Mouse (Mus musculus) gastrocnemius, postnatal 36 days (tissue): Measurements from ENCODE around the gene Cenpj. TPM values are rescaled to one million over a fixed set of nuclear protein-coding genes. Genes with fewer than 3 reads are reported as not detected.

Experiments
- DNase-seq, 2 experiments: peaks; one replicate each; pipeline ENCODE4 v3.0.0; 2022
- intact Hi-C: fragments of 180-260 bp; cut with DNase I; formaldehyde crosslinking; loops from one replicate; pipeline ENCODE4 v1.15.1; 2025
- long read RNA-seq, 2 experiments: library from polyadenylated mRNA; stranded (forward); transcript quantifications; one replicate each; pipeline ENCODE4 v2.0.0; 2021
- total RNA-seq, 2 experiments: library from RNA; stranded (reverse); gene quantifications; 2 replicates each; pipeline ENCODE4 v1.2.3; 2021

The Cenpj gene
- 1 to 10 TPM; 2.0 to 2.5 TPM for total RNA-seq
- long read RNA-seq, experiment 1: 0 reads
- long read RNA-seq, experiment 2, partial matches to known transcripts: 0 of 4 reads
- long read RNA-seq, experiment 2, other reads (novel, unspliced or antisense): 4 of 4 reads

DNA sequence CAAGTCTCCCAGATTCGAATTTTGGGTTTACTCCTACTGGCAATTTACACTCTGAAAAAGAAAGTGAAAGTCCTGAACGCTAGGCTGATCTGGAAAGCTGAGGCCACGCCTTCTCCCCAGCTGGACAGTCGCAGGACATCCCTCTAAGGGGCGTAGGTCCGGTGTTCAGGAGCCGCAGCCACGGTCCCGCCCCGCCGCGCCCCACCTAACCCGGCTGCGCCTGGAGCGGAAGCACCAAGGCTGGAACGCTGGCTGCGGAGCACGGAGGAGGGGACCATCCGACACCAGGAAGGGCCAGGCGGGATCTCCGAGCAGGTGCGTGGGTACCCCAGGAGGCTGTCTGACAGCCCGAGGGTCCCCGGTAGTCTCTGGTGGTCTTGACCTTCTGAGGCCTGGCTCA, at the start of gene Cenpj, which contains the start of gene Parp4:
TSS of gene Cenpj (minus strand) at position 10 of the 400 bp plus-strand sequence.
TSS of gene Parp4 (plus strand) at position 204 of the 400 bp plus-strand sequence.
- peak; percentile 78 to 86 for DNase-seq
- intact Hi-C loops: loop anchor here (10.0 kb wide), 1 partner anchor 201 kb away; no protein-coding TSS in a partner anchor

DNA sequence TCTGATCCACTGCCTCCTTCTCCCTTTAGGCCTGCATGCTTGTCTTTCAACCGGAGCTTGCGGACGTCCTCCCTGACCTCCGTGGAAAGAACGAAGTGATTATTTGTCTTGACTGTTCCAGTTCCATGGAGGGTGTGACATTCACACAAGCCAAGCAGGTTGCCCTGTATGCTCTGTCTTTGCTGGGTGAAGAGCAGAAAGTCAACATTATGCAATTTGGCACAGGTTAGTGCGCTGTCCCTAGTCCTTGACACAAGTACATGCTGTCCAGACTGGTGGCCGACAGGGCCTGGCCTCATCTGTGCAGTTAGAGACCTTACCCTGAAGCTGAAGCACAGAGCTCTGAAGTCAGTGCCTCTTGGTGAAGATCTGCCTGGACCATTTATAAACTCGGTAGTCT, 45.2 kb upstream of the Cenpj start:
- no peak for DNase-seq
- intact Hi-C loops: no loop called here

DNA sequence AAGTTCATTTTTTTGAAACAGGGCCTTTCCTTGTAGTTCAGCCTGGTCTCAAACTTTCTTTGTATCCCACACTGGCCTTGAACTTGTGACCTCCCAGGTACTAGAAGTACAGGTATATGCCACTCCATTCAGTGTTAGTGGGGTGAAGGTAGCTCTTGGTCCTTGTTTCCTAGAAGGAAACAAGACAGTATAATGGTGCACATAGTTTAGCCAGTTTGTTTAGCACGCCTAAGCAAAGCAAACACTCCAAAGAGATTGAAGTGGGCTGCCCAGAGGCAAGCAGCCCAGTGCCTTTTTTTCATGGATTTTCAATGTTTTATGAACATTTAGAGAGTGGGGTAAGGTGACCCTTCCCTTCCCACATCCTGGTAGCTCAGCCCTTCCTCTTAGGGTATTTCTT, 42.2 kb upstream of the Cenpj start:
- DNase-seq: no peak
- intact Hi-C loops: no loop called here

DNA sequence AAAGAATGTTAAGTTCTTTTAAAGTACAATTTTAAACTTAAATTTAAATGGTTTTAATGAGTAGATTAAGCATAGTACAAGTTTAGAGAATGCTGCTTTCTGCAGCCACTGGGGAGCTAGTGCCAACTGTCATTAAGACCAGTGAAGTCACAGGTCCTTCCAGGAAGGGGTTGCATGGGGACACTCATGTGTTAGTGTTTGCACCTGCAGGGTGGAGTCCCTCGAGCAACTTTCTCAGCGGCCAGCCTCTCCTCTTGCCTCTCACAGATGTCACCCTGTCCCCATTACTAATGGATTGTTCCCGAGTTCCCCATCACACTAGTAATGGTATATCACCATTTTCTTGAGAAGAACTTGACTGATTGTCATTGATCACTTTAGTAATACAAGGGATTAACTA, 38.0 kb upstream of the Cenpj start:
- DNase-seq: no peak
- intact Hi-C loops: no loop called here

DNA sequence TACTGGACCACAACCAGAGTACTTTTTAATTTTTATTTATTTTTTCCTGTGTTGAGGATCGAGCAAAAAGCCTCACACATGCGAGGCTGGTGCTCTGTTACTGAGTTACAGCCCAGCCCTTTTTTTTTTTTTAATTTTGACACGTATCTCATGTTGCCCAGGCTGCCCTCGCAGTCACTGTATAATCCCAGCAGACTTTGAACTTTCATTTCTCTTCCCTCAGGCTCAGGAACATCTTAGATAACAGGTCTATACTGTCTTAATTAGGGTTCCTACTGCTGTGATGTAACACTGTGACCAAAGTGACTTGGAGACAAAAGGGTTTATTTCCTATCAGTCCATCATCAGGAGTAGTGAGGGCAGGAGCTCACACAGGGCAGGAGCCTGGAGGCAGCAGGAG, 29.9 kb upstream of the Cenpj start:
- intact Hi-C loops: no loop called here
- no peak for DNase-seq

DNA sequence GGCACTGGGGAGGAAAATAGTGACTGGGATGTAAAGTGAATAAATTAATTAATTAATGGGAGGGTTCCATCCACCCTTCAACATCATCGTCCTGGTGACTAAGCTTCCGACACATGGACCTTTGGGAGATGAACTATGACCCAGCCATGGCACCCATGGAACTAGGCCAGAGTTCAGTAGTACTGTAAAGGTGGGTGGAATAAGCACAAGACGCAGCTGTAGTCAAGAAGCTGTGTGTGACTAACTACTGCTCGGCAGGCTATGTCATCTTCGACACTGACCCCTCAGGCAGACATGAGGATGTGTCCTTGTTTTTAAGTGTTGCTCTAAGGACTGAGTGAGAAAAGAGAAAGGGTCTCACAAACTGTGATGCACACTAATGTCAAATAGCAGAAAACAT, 29.2 kb upstream of the Cenpj start:
- no peak for DNase-seq
- intact Hi-C loops: no loop called here

DNA sequence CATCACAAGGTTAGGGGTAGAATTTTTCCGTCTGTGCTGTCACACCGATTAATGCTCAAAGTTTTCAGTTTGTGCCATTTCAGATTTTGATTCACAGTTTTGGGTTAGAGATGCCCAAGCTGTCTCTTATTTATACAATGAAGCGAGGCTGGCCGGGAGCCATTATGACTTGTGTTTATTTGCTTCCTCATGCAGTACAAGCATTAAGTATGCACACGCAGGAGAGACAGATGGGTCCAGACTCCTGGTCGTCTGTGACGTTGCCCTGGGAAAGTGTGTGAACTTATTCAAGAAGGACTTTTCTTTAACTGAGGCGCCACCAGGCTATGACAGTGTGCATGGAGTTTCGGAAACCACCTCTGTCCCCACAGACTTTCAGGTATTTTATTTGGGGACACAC, 26.8 kb upstream of the Cenpj start:
- no peak for DNase-seq
- intact Hi-C loops: no loop called here

DNA sequence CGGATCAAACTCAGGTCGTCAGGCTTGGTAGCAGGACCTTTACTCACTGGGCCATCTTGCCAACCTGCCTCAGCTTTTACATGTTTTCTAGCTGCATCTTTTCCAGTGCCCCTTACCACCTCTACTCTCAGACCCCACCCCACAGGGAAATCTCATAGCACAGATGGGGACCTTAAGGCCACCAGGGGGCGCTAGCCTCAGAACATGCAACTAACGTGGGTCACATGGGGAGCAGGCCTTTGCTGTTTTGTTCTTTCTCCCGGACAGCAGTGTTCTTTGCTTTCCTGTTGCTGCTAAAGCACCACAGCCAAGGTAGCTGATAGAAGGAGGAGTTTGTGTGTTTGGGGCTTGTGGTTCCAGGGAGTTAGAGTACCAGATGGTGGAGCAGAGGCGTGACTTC, 23.5 kb upstream of the Cenpj start:
- intact Hi-C loops: loop anchor here (5.0 kb wide), 1 partner anchor 194 kb away; no protein-coding TSS in a partner anchor
- DNase-seq: peak in 1 of 2 experiments; percentile 22

DNA sequence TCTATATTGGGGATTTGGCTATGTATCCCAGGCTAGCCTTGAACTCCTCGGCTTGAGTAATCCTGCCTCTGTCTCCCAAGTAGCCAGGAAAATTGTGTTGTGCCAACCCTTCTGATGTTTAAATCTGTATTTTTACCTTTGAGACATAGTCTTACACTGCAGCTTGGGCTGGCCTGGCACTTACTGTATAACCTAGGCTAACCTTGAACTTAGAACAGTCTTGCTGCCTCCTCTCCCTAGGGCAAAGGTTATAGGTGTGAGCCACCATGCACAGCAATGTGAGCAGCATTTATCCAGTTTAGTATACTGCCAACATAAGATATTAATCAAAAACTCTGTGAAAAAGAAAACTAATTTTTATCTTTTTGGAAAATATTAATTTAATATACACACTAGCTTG, 19.6 kb upstream of the Cenpj start:
- intact Hi-C loops: loop anchor here (5.0 kb wide), 1 partner anchor 197 kb away; no protein-coding TSS in a partner anchor
- no peak for DNase-seq

DNA sequence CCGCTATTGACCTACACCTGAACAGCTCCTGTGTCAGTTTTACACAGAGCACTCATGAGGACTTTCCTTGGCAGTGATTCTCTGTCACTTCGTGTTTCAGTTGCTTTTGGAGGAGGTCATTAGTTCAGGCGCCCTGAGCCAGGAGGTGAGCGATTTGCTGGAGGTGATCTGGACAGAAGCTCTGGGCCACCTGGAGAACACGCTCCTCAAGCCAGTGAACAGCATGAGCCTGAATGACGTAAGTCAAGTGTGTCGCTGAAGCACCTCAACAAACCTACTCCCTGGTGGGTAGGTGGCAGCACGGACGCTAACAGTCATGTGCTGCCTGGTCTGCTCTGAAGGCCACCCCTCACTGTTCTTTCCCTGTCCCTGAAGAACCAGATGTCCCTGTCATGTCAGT, 17.0 kb upstream of the Cenpj start:
- DNase-seq: no peak
- intact Hi-C loops: no loop called here

DNA sequence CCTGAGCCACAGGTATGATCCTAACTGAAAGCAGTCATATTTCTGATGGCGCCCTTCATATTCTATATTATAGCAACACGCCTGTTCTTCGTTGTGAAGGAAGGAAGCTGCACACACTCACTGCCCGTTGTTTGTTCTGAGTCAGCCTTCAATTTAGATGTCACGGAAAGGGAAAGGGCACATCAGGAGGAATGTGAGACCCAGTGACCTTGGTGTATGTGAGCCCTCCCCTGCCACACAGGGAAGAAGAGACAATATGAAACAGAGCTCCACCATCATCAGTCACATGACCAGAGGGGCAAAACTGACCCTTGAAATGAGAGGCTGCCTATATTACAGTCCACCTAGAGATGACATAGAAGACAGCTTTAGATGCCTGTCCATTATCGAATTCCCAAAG, 7.1 kb upstream of the Cenpj start:
- DNase-seq: no peak
- intact Hi-C loops: no loop called here

DNA sequence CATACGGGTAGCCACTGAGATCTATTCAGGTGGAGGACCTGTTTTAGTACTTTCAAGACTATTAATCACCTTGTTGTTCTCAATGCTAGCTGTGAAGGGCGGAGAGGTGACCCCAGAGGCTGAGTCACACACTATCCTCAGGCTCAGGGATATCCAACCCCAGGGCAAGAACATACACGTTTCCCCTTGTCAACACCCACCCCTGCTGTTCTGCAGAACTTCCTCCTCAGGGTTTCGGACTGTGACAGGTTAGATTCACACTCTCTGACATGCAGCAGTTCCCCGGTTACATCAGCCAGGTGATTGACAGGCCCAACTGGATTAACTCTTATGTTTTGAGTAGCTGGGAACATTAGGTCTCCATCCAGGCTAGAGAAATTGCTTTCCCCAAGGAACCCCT, 5.9 kb upstream of the Cenpj start:
- intact Hi-C loops: no loop called here
- DNase-seq: no peak

DNA sequence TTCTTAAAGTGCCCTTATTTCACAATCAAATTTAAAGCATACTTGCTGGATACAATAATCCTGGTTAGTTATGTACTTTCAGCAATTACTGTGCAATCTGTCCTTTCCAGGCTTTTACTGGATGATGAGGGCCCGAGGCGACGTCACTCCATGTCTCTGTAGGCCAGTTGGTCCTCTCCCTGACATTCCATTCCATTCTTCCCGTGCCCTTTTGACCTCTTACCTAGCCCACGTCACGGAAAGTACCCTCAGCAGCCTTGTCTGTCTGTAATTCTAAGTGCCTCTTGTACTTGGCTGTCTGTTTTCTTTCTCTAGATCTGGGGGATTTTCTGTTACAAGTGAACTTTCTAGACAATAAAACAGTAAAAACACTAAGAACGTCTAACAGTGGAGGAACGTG, 3.8 kb upstream of the Cenpj start:
- intact Hi-C loops: loop anchor here (10.0 kb wide), 1 partner anchor 204 kb away; no protein-coding TSS in a partner anchor
- DNase-seq: no peak

DNA sequence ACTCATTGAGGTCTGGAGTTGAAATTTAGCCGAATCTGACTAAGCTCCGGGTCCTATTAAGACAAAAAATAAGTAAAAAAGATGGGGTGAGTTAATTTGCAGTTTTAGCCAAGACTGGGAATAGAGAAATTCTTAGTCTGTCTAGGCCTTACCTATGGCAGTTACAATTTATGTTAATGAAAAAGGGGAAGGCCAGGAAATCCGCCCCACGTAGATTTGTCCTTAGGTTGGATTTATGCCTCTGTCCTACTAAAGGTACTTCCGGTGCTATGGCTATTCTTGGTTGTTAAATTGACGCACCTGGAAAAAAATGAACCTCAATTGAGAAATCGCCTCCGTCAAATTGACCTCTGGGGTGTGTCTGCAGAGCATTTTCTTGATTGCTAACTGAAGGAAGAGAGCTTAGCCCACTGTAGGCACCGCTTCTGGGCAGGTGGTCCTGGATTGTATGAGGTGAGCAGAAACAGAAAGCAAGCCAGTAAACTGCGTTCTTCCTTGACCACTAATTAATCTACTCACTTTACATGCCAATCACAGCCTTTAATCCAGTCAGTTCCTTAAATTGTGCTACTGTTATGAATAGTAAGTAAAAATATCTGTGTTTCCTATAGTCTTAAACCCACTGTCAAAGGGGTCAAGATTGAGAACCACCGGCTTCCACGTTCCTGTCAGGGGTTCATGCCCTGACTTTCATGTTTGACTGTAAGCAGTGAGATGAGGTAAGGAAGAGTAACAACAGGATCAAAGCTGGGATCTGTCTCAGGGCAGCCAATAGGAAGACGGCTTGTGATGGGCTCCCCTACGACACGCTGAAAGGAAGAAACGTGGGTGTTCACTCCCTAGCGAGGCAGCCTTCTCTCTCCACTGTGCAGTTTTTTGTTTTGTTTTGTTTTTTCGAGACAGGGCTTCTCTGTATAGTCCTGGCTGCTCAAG, 1.0 kb upstream of the Cenpj start:
- DNase-seq: no peak
- intact Hi-C loops: loop anchor here (10.0 kb wide), 1 partner anchor 201 kb away; no protein-coding TSS in a partner anchor

DNA sequence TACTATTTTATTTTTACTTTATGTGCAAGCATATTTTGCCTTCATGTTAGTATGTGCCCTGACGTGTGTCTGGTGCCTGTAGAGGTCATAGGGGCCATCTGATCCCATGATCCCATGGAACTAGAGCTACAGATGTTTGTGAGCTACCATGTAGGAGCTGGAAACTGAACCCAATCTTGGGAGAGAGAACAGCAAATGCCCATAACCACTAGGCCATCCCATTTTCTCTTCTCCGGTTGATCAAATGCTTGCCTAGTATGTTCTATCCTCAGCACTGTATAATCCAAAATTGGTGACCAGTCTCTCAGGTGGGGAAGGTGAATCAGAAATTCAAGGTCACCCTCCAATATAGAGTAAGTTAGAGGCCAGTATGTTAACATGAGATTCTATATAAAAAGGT, 2.7 kb downstream of the Cenpj start:
- DNase-seq: no peak
- intact Hi-C loops: loop anchor here (10.0 kb wide), 1 partner anchor 198 kb away; no protein-coding TSS in a partner anchor

DNA sequence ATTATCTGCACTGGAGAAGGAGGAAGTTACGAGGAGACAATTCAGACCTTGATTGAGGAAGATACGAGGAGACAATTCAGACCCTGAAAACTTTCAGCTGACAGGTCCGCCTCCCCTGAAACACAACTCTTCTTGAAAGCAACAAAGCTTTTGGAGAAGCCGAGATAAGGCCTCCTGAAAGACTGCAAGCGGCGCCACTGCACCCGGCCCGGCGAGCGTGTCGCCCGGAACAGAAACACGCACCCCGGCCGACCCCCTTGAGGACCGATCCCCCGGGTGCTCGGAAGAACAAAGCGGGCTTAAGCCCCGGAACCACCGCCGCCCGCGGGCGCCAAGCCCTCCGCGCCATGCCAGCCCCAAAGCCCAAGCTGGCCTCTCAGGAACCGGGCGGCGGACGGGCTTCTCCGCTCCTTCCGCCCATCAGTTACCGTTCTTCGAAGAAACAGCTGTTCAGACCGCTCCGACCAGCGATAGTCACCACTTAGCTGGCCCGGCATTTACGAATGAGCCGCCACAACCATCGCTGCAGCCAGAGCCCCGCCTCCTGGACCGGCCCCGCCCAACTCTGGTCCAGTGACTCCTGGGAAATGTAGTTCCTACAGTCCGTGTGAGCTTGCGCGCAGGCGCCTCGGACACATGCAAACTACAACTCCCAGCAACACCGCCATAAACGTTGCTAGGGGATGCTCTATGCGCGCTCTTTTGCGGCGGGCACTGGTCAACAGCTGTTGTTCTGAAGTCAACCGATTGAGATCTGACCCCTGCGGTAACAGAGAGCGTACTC, 3.7 kb downstream of the Cenpj start:
- DNase-seq: peak; percentile 92 to 95
- intact Hi-C loops: loop anchor here (10.0 kb wide), 1 partner anchor 197 kb away; no protein-coding TSS in a partner anchor

DNA sequence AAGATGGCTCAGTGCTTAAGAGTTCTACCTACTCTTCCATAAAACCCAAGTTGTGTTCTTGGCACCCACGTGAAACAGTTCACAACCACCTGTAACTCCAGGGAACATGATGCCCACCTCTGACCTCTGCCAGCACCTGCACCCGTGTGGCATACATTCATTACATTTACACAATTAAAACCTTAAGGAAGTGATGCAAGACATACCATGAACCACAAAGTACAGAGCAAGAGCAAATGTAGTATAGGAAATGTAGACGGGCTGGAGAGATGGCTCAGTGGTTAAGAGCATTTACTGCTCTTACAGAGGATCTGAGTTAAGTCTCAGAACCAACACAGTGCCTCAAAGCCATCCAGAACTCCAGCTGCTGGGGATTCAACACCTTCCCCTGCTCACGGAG, 6.2 kb downstream of the Cenpj start:
- no peak for DNase-seq
- intact Hi-C loops: no loop called here

DNA sequence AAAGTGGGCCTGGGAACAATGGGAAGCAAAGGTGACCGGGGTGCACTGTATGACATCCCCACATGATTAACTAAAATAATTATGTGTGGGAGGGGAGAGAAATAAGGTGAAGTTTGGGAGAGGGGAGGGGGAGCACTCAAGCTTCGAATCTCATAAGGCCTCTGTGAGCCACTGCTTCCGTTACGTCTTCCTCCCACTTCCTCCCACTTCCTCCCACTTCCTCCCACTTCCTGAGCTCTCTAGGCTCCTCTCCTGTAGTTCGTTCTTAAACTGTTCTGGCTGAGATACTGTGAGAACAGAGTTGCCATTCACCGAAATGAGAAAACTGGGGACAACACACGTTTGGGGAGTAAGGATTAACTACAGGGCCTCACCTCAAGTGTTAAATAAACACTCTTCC, 7.7 kb downstream of the Cenpj start:
- no peak for DNase-seq
- intact Hi-C loops: no loop called here

DNA sequence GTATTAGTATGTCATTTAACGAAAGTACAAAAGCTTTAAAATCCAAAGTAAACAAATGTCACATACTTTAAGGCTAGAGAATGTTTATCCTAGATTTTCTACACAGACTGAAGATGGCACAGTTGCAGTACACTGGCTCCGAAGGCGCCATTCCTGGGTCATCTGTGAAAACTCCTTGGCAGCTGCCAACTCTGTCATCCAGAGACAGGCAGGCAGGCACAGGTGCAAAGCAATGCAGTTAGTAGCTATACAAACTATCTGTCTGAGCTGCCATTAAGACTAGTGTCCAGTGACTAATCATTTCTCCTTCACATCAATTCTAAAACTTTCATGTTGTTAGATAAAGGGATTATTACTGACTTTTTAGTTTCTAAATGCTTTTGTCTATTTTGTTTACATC, 16.1 kb downstream of the Cenpj start:
- intact Hi-C loops: no loop called here
- no peak for DNase-seq

DNA sequence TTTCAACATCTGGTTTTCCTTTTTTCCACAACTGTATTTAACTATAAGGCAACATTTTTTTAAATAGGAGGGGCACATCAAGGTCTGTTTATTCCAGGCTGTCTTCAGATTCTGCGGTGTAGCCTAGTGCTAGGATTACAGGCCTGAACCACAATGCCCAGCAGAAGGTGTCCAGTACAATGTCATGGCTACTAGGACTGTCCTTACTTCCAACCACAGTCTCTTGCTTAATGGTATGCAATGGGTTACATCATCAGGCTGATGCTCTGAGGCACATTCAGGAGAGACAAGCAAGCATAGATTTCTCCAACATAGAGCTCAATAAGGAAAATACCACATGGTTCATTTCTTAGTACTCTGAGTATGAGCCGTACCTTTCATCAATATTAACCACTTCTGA, 20.5 kb downstream of the Cenpj start:
- DNase-seq: no peak
- intact Hi-C loops: no loop called here

DNA sequence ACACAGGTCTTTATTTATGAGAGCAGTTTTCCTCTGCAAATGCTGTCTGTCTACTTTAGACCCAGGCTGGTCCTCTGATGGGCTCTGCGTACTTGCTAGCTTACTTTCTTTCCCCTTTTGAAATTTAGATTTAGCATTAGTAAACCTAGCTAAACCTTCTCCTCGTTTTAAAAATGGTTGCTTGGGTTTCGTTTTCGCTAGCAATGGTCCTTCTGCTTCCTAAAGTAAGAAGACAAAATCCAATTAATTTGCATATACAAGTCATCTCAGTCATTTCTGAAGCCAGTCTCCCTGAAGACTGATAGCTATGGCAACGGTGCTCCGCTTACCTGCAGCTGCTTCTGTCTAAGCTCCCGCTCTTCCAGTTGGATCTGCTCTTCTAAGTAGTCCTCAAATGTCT, 21.9 kb downstream of the Cenpj start:
- no peak for DNase-seq
- intact Hi-C loops: no loop called here
